Mouse (Mus musculus) kidney, embryonic 15.5 days (tissue): Measurements from ENCODE around the gene Sucnr1. TPM values are rescaled to one million over a fixed set of nuclear protein-coding genes. Genes with fewer than 3 reads are reported as not detected.

ENCODE experiments used
- ATAC-seq: fragments of 200-750 bp; cut with Nextera tagmentation; replicated peaks from 2 replicates; pipeline ENCODE4 v1.8.0; 2017; ENCODE audit warnings: moderate TSS enrichment; ENCODE audit not compliant: low FRiP score
- H3K27ac ChIP-seq: fragments of 300-500 bp; sonication (generic); 2 replicates; pipeline ENCODE4 v1.5.1; 2015; ENCODE audit warnings: mild to moderate bottlenecking, inconsistent platforms
- H3K27me3 ChIP-seq: fragments of 300-500 bp; sonication (generic); 2 replicates; pipeline ENCODE4 v1.6.1; 2015; ENCODE audit warnings: inconsistent platforms
- H3K36me3 ChIP-seq: fragments of 300-500 bp; sonication (generic); 2 replicates; pipeline ENCODE4 v1.6.1; 2015; ENCODE audit warnings: inconsistent platforms
- H3K4me1 ChIP-seq: fragments of 300-500 bp; sonication (generic); 2 replicates; pipeline ENCODE4 v1.6.1; 2015; ENCODE audit warnings: inconsistent platforms
- H3K4me2 ChIP-seq: fragments of 300-500 bp; sonication (generic); 2 replicates; pipeline ENCODE4 v1.6.1; 2015; ENCODE audit warnings: moderate library complexity, mild to moderate bottlenecking, inconsistent platforms
- H3K4me3 ChIP-seq: fragments of 300-500 bp; sonication (generic); replicated peaks from 2 replicates; pipeline ENCODE4 v1.5.1; 2015; ENCODE audit warnings: mild to moderate bottlenecking, inconsistent platforms
- H3K9ac ChIP-seq: fragments of 300-500 bp; sonication (generic); 2 replicates; pipeline ENCODE4 v1.6.1; 2015; ENCODE audit warnings: mild to moderate bottlenecking, inconsistent platforms
- H3K9me3 ChIP-seq: fragments of 300-500 bp; sonication (generic); replicated peaks from 2 replicates; pipeline ENCODE4 v1.6.1; 2016; ENCODE audit warnings: inconsistent platforms
- WGBS: fragments of 180-500 bp; shearing (Covaris S2); methylation state at CpG from one replicate; pipeline ENCODE4 v1.1.7; 2015; ENCODE audit warnings: mixed read lengths; 5-methylcytosine and 5-hydroxymethylcytosine counted together
- polyA plus RNA-seq: library from polyadenylated mRNA; unstranded; fragments of >200 nt; fragmentation: Nextera tagmentation; extraction: Ambion mirVana; gene quantifications from 2 replicates; pipeline ENCODE4 v1.2.1, GENCODE M21; 2015

Sucnr1 gene
- polyA plus RNA-seq, 1 experiment from 2014 or later: 4.4 TPM

- Histone ChIP-seq H3K4me3 (no peak overlapping the region), H3K4me2 (no peak overlapping the region), H3K27ac (no peak overlapping the region), H3K27me3 (no peaks in the 10 kb centered on the region), H3K4me1 (no peaks in the 10 kb centered on the region), H3K36me3 (no peaks in the 10 kb centered on the region), H3K9me3 (no peaks in the 10 kb centered on the region), H3K9ac (no peak overlapping the region)
- 38% methylated on average over 9 of the region's 9 CpGs for WGBS
- ATAC-seq: 0 out of 2 replicates have a peak, but pooled peaks have one; percentile 33
Measured at GRCm38 (mm10) chr3:60123859-60124794, 42.5 kb downstream of the Sucnr1 start.

DNA sequence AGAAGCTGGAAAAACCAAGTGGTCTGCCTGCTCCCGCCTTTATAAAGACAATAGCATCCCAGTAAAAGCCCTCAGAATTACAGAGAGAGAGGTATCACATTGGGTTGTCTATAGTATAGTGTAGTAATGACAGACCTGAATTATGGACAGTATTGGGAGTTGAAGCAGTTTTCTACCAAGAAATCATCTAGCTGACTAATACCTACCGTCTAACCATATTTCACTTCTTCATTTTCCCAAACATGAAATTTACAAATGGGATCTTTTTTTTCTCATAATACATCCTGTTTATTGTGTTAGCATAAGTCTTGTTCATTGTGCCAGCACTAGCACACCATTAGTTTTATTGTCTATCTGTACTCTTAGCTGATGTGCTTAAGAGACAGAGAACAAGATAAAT is 44.9 kb downstream of the Sucnr1 start:
- H3K27ac ChIP-seq: no peak overlapping the region
- no peaks in the 10 kb centered on the region for H3K4me1 ChIP-seq
- ATAC-seq: no peak
- no peaks in the 10 kb centered on the region for H3K9me3 ChIP-seq
- H3K27me3 ChIP-seq: no peaks in the 10 kb centered on the region
- no peaks in the 10 kb centered on the region for H3K36me3 ChIP-seq
- H3K4me3 ChIP-seq: no peak overlapping the region
- H3K9ac ChIP-seq: no peak overlapping the region
- WGBS: 94% methylated on average over 2 of the region's 2 CpGs
- no peak overlapping the region for H3K4me2 ChIP-seq

DNA sequence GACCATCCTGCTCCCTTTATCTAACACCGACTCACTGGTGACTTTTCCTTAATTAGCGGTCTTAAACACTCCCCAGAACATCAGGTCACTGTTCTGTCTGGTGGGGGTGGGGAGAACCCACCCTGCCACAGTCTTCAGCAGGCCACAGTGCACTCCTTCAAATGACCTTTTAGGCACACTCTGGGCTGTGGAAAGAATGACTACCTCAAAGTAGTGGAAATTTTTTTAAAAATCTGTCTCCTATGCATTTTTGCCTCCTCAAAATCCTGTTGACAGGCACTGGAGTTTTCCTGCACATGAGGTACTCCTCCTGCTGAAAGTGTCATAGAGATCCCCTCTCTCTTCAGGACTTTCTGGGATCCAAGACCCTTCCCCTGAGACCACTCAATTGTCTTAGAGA is 46.6 kb downstream of the Sucnr1 start:
- no peak overlapping the region for H3K27ac ChIP-seq
- no peaks in the 10 kb centered on the region for H3K4me1 ChIP-seq
- ATAC-seq: no peak
- H3K4me3 ChIP-seq: no peak overlapping the region
- no peak overlapping the region for H3K4me2 ChIP-seq
- no peaks in the 10 kb centered on the region for H3K27me3 ChIP-seq
- WGBS: 72% methylated on average over 2 of the region's 2 CpGs
- H3K36me3 ChIP-seq: no peaks in the 10 kb centered on the region
- H3K9me3 ChIP-seq: no peaks in the 10 kb centered on the region
- H3K9ac ChIP-seq: no peak overlapping the region

DNA sequence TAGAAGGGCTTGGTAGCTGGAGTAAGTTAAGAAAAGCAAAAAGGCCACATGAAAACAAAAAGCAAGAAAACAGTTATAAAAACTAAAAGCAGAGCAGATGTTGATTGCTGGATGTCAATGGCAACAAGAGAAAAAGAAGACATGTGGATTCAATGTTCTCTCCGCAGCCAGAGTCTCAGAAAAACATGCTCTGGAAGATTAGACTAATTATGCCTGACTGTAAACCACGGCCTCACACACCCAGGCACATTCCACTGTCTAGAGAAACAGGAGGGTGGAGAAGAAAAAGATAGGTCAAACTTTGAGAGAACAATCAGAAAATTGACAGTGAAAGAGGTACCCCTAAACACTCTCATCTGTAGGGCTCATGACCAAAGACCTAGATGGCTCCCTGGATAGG is 54.1 kb downstream of the Sucnr1 start:
- no peak overlapping the region for H3K4me3 ChIP-seq
- no peak for ATAC-seq
- H3K27me3 ChIP-seq: no peaks in the 10 kb centered on the region
- H3K9ac ChIP-seq: no peak overlapping the region
- no peaks in the 10 kb centered on the region for H3K9me3 ChIP-seq
- no peak overlapping the region for H3K4me2 ChIP-seq
- no peaks in the 10 kb centered on the region for H3K36me3 ChIP-seq
- 54% methylated on average over 2 of the region's 2 CpGs for WGBS
- no peaks in the 10 kb centered on the region for H3K4me1 ChIP-seq
- no peak overlapping the region for H3K27ac ChIP-seq

Other genes starting within 250 kb of the Sucnr1 start
- gene Gm8298, start 220.8 kb upstream of the Sucnr1 start, polyA plus RNA-seq: not detected in 2 replicates
- not detected in 2 replicates for gene C130079G13Rik, start 156.7 kb upstream of the Sucnr1 start, polyA plus RNA-seq
- gene Aadacl2, start 75.1 kb upstream of the Sucnr1 start, polyA plus RNA-seq: not detected in 2 replicates
- 22.1 and 28.3 TPM in 2 replicates for gene Aadac, start 56.2 kb upstream of the Sucnr1 start, polyA plus RNA-seq